Mouse (Mus musculus) cortical plate, adult 2 months (tissue): ENCODE results near the gene Frs2. TPM values are rescaled to one million over a fixed set of nuclear protein-coding genes. Genes with fewer than 3 reads are reported as not detected.

ENCODE experiments used
- H3K27ac ChIP-seq: fragments of 200-500 bp; 2 replicates; pipeline ENCODE4 v1.5.1; 2012; ENCODE audit warnings: low read length, control low read depth, inconsistent platforms; ENCODE audit not compliant: insufficient read depth
- H3K4me1 ChIP-seq: fragments of 200-500 bp; 2 replicates; pipeline ENCODE4 v1.6.1; 2011; ENCODE audit warnings: low read length; ENCODE audit not compliant: control insufficient read depth, insufficient read depth
- H3K4me3 ChIP-seq: fragments of 200-500 bp; 2 replicates; pipeline ENCODE4 v1.5.1; 2011; ENCODE audit warnings: mild to moderate bottlenecking, low read length, control low read depth; ENCODE audit not compliant: insufficient read depth
- CTCF ChIP-seq: fragments of 200-500 bp; IDR thresholded peaks from 2 replicates; pipeline ENCODE4 v1.5.1; 2011; ENCODE audit warnings: mild to moderate bottlenecking, control low read depth, low read length; ENCODE audit not compliant: insufficient read depth; ENCODE audit errors: extremely low read depth
- POLR2A ChIP-seq: fragments of 200-500 bp; IDR thresholded peaks from 2 replicates; pipeline ENCODE4 v1.6.1; 2011; ENCODE audit warnings: mild to moderate bottlenecking, low read length, control low read depth; ENCODE audit not compliant: insufficient read depth; ENCODE audit errors: extremely low read depth
- polyA plus RNA-seq: library from polyadenylated mRNA; depleted of rRNA; stranded (reverse); fragments of >200 nt; gene quantifications from 2 replicates; pipeline ENCODE4 v1.2.3, GENCODE M21; 2012

The Frs2 gene
- polyA plus RNA-seq, 1 experiment: 35.9 TPM

- TF ChIP-seq CTCF (no peak), POLR2A (no peak)
Measured at GRCm38 (mm10) chr10:117128693-117129092, 19.6 kb downstream of the Frs2 start.

GRCm38 (mm10) chr10:117127480-117127879, 20.9 kb downstream of the Frs2 start:
- TF ChIP-seq POLR2A: no peak
- no peak for TF ChIP-seq CTCF
- Histone ChIP-seq H3K4me1 (no peaks in the 10 kb centered on the region; the same call in 1 of the 2 replicates), H3K4me3 (no peak overlapping the region), H3K27ac (no peak overlapping the region)

More at GRCm38 (mm10) chr10:117128693-117129092, 19.6 kb downstream of the Frs2 start:
- H3K4me1 ChIP-seq: no peaks in the 10 kb centered on the region; the same call in 1 of the 2 replicates
- no peak overlapping the region for H3K4me3 ChIP-seq
- no peak overlapping the region for H3K27ac ChIP-seq

GRCm38 (mm10) chr10:117126719-117127118, 21.6 kb downstream of the Frs2 start:
- TF ChIP-seq CTCF: no peak
- TF ChIP-seq POLR2A: no peak
- no peak overlapping the region for H3K27ac ChIP-seq
- no peaks in the 10 kb centered on the region; the same call in 1 of the 2 replicates for H3K4me1 ChIP-seq
- H3K4me3 ChIP-seq: no peak overlapping the region

- no peaks in the 10 kb centered on the region; the same call in 1 of the 2 replicates for H3K4me1 ChIP-seq
- TF ChIP-seq CTCF (no peak), POLR2A (no peak)
- H3K4me3 ChIP-seq: no peak overlapping the region
- H3K27ac ChIP-seq: no peak overlapping the region
Measured at GRCm38 (mm10) chr10:117126233-117126632, 22.1 kb downstream of the Frs2 start.

- H3K4me3 ChIP-seq: no peak overlapping the region
- no peak overlapping the region for H3K27ac ChIP-seq
- H3K4me1 ChIP-seq: peaks cover 7% of the 10 kb centered on the region; the same call in 1 of the 2 replicates
- TF ChIP-seq CTCF (no peak), POLR2A (no peak)
Measured at GRCm38 (mm10) chr10:117121448-117121847, 26.9 kb downstream of the Frs2 start.

GRCm38 (mm10) chr10:117120051-117120666, 28.2 kb downstream of the Frs2 start:
- TF ChIP-seq CTCF: no peak
- no peak for TF ChIP-seq POLR2A
- H3K4me1 ChIP-seq: peaks cover 9% of the 10 kb centered on the region; the same call in 1 of the 2 replicates
- H3K27ac ChIP-seq: no peak overlapping the region
- H3K4me3 ChIP-seq: no peak overlapping the region

- H3K4me3 ChIP-seq: no peak overlapping the region
- no peak for TF ChIP-seq POLR2A
- TF ChIP-seq CTCF: no peak
- H3K4me1 ChIP-seq: peaks cover 9% of the 10 kb centered on the region; the same call in 1 of the 2 replicates
- H3K27ac ChIP-seq: no peak overlapping the region
Measured at GRCm38 (mm10) chr10:117119531-117119930, 28.8 kb downstream of the Frs2 start.

GRCm38 (mm10) chr10:117118421-117118831, 29.9 kb downstream of the Frs2 start:
- no peak overlapping the region for H3K27ac ChIP-seq
- no peak overlapping the region for H3K4me3 ChIP-seq
- TF ChIP-seq CTCF (no peak), POLR2A (no peak)
- H3K4me1 ChIP-seq: peaks cover 10% of the 10 kb centered on the region; the same call in 1 of the 2 replicates

- no peak for TF ChIP-seq CTCF
- no peak for TF ChIP-seq POLR2A
- Histone ChIP-seq H3K4me3 (no peak overlapping the region), H3K27ac (no peak overlapping the region), H3K4me1 (peaks cover 10% of the 10 kb centered on the region; the same call in 1 of the 2 replicates)
Measured at GRCm38 (mm10) chr10:117115652-117116051, 32.7 kb downstream of the Frs2 start.

- Histone ChIP-seq H3K4me3 (no peak overlapping the region), H3K27ac (no peak overlapping the region), H3K4me1 (peaks cover 4% of the 10 kb centered on the region; the same call in 1 of the 2 replicates)
- no peak for TF ChIP-seq CTCF
- TF ChIP-seq POLR2A: no peak
Measured at GRCm38 (mm10) chr10:117112545-117112944, 35.8 kb downstream of the Frs2 start.

- TF ChIP-seq CTCF (no peak), POLR2A (no peak)
- H3K4me1 ChIP-seq: peaks cover 4% of the 10 kb centered on the region; the same call in 1 of the 2 replicates
- H3K27ac ChIP-seq: no peak overlapping the region
- no peak overlapping the region for H3K4me3 ChIP-seq
Measured at GRCm38 (mm10) chr10:117111455-117111854, 36.9 kb downstream of the Frs2 start.
